Mouse (Mus musculus) forebrain, postnatal 0 days (tissue): Measurements from ENCODE around the gene Slc16a7. TPM values are rescaled to one million over a fixed set of nuclear protein-coding genes. Genes with fewer than 3 reads are reported as not detected.

Source experiments
- ATAC-seq: fragments of 200-750 bp; cut with Nextera tagmentation; 2 replicates; pipeline ENCODE4 v1.8.0; 2017; ENCODE audit warnings: mild to moderate bottlenecking, moderate library complexity
- DNase-seq: peaks from one replicate; pipeline ENCODE4 v3.0.0-alpha.2; 2015
- H3K27ac ChIP-seq: fragments of 300-500 bp; sonication (generic); 2 replicates; pipeline ENCODE4 v1.5.1; 2014; ENCODE audit warnings: low read depth, mild to moderate bottlenecking, antibody characterized with exemption, low read length, moderate library complexity, mixed read lengths
- H3K27me3 ChIP-seq: fragments of 300-500 bp; sonication (generic); 2 replicates; pipeline ENCODE4 v1.6.1; 2014; ENCODE audit warnings: mild to moderate bottlenecking, low read length, mixed read lengths; ENCODE audit not compliant: insufficient read depth
- H3K36me3 ChIP-seq: fragments of 300-500 bp; sonication (generic); 2 replicates; pipeline ENCODE4 v1.6.1; 2014; ENCODE audit warnings: mild to moderate bottlenecking, moderate library complexity; ENCODE audit not compliant: insufficient read depth
- H3K4me1 ChIP-seq: fragments of 300-500 bp; sonication (generic); 2 replicates; pipeline ENCODE4 v1.6.1; 2014; ENCODE audit warnings: antibody characterized with exemption; ENCODE audit not compliant: insufficient read depth
- H3K4me2 ChIP-seq: fragments of 300-500 bp; sonication (generic); 2 replicates; pipeline ENCODE4 v1.6.1; 2014; ENCODE audit warnings: low read depth, mild to moderate bottlenecking, moderate library complexity
- H3K4me3 ChIP-seq: fragments of 300-500 bp; sonication (generic); 2 replicates; pipeline ENCODE4 v1.5.1; 2014; ENCODE audit warnings: low read depth, low read length, mixed read lengths
- H3K9ac ChIP-seq: fragments of 300-500 bp; sonication (generic); 2 replicates; pipeline ENCODE4 v1.6.1; 2014; ENCODE audit warnings: mild to moderate bottlenecking
- H3K9me3 ChIP-seq: fragments of 300-500 bp; sonication (generic); 2 replicates; pipeline ENCODE4 v1.6.1; 2016; ENCODE audit warnings: low read length
- CTCF ChIP-seq: sonication (generic); IDR thresholded peaks from 2 replicates; pipeline ENCODE4 v1.5.1; 2016; ENCODE audit warnings: antibody characterized with exemption, control low read depth, low read depth
- WGBS: fragments of 180-500 bp; shearing (Covaris S2); extraction: QIAGEN DNeasy Blood & Tissue Kit; methylation state at CpG from one replicate; pipeline ENCODE4 v1.1.7; 2014; 5-methylcytosine and 5-hydroxymethylcytosine counted together
- polyA plus RNA-seq: library from polyadenylated mRNA; unstranded; fragments of >200 nt; fragmentation: Nextera tagmentation; extraction: Ambion mirVana; gene quantifications from 2 replicates; pipeline ENCODE4 v1.2.1, GENCODE M21; 2015
- total RNA-seq: library from RNA; depleted of rRNA; stranded (reverse); fragments of >200 nt; gene quantifications from 2 replicates; pipeline ENCODE4 v1.2.3, GENCODE M21; 2014

The Slc16a7 gene
- total and polyA plus RNA-seq, 2 experiments from 2014 or later = 8.9 to 22.7 TPM

DNA sequence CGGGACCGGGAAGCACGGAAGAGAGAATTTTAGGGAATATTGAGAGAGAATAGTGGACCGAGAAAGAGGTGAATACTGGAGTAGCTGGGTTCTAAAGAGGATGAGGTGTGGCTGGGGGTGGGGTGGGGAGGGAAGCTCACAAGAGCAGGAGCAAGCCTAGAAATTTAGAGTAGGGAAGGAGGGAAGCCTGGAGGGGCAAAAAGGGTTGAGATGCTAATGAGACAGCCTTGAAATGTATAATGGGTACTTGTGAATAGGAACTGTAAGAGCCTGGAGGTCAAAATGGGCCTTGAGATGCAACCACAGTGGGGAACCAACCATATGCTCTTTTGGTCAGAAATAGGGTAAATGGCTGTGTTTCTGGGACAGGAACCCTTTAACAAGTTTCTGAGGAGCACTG is 203.9 kb downstream of the Slc16a7 start:
- ATAC-seq = no peak
- DNase-seq = no peak
- Histone ChIP-seq H3K36me3 (no peaks in the 10 kb centered on the region), H3K4me2 (no peak overlapping the region), H3K27ac (no peak overlapping the region), H3K4me1 (no peaks in the 10 kb centered on the region), H3K4me3 (no peak overlapping the region), H3K9ac (no peak overlapping the region), H3K9me3 (no peaks in the 10 kb centered on the region), H3K27me3 (no peaks in the 10 kb centered on the region)
- no peak for TF ChIP-seq CTCF
- WGBS = 90% methylated on average over 4 of the region's 4 CpGs

DNA sequence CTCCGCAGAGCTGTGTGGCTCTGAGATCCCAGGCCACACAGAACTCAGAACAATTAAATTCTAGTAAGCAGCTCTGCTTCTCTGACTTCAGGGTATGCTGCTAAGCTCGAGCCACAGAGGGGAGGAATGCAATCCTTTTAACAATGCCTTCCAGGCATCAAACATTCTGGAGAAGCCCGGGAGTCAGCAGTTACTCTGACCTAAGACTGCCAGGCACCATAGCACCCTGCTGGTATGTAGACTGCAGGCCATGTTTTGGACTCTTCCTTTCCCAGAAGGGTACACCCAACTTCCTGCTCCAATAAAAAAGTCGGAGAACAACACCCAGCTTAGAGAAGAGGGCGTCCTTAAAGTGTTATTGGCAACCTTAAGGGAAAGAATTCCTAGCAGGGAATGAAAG is 205.1 kb downstream of the Slc16a7 start:
- DNase-seq (no peak), ATAC-seq (no peak)
- Histone ChIP-seq H3K27me3 (no peaks in the 10 kb centered on the region), H3K9ac (no peak overlapping the region), H3K4me1 (no peaks in the 10 kb centered on the region), H3K4me3 (no peak overlapping the region), H3K9me3 (no peaks in the 10 kb centered on the region), H3K36me3 (no peaks in the 10 kb centered on the region), H3K27ac (no peak overlapping the region), H3K4me2 (no peak overlapping the region)
- 37% methylated on average over 5 of the region's 5 CpGs for WGBS
- no peak for TF ChIP-seq CTCF

- no peak overlapping the region for H3K4me2 ChIP-seq
- H3K9me3 ChIP-seq = no peaks in the 10 kb centered on the region
- WGBS = 94% methylated on average over 3 of the region's 3 CpGs
- TF ChIP-seq CTCF = no peak
- no peak overlapping the region for H3K9ac ChIP-seq
- DNase-seq (no peak), ATAC-seq (no peak)
- no peaks in the 10 kb centered on the region for H3K27me3 ChIP-seq
- H3K36me3 ChIP-seq = no peaks in the 10 kb centered on the region
- no peaks in the 10 kb centered on the region for H3K4me1 ChIP-seq
- no peak overlapping the region for H3K4me3 ChIP-seq
- no peak overlapping the region for H3K27ac ChIP-seq
These were observed 206.7 kb downstream of the Slc16a7 start for GRCm38 (mm10) chr10:125182545-125182944.

GRCm38 (mm10) chr10:125177782-125178181 is 211.5 kb downstream of the Slc16a7 start:
- H3K27me3 ChIP-seq = no peaks in the 10 kb centered on the region
- H3K9ac ChIP-seq = no peak overlapping the region
- no peak overlapping the region for H3K4me2 ChIP-seq
- no peak overlapping the region for H3K4me3 ChIP-seq
- no peak for DNase-seq
- ATAC-seq = no peak
- TF ChIP-seq CTCF = no peak
- H3K36me3 ChIP-seq = no peaks in the 10 kb centered on the region
- H3K9me3 ChIP-seq = no peaks in the 10 kb centered on the region
- H3K27ac ChIP-seq = no peak overlapping the region
- WGBS = 72% methylated on average over 2 of the region's 2 CpGs
- no peaks in the 10 kb centered on the region for H3K4me1 ChIP-seq

- no peak for ATAC-seq
These were observed 214.1 kb downstream of the Slc16a7 start for GRCm38 (mm10) chr10:125175013-125175650.

GRCm38 (mm10) chr10:125171625-125172024 is 217.6 kb downstream of the Slc16a7 start:
- Histone ChIP-seq H3K4me3 (no peak overlapping the region), H3K9me3 (no peaks in the 10 kb centered on the region), H3K36me3 (no peaks in the 10 kb centered on the region), H3K27me3 (no peaks in the 10 kb centered on the region), H3K4me2 (no peak overlapping the region), H3K4me1 (no peaks in the 10 kb centered on the region), H3K9ac (no peak overlapping the region), H3K27ac (no peak overlapping the region)
- TF ChIP-seq CTCF = no peak
- no peak for ATAC-seq
- WGBS = 97% methylated on average over 10 of the region's 10 CpGs
- no peak for DNase-seq

More at GRCm38 (mm10) chr10:125175013-125175650, 214.1 kb downstream of the Slc16a7 start:
- no peaks in the 10 kb centered on the region for H3K36me3 ChIP-seq
- no peaks in the 10 kb centered on the region for H3K27me3 ChIP-seq
- no peaks in the 10 kb centered on the region for H3K4me1 ChIP-seq
- H3K4me3 ChIP-seq = no peak overlapping the region
- H3K9me3 ChIP-seq = no peaks in the 10 kb centered on the region
- no peak overlapping the region for H3K9ac ChIP-seq
- DNase-seq = no peak
- TF ChIP-seq CTCF = no peak
- 9% methylated on average over 5 of the region's 5 CpGs for WGBS
- H3K4me2 ChIP-seq = no peak overlapping the region
- H3K27ac ChIP-seq = no peak overlapping the region

- Histone ChIP-seq H3K27ac (no peak overlapping the region), H3K4me3 (no peak overlapping the region), H3K9ac (no peak overlapping the region), H3K9me3 (no peaks in the 10 kb centered on the region), H3K4me2 (no peak overlapping the region), H3K4me1 (no peaks in the 10 kb centered on the region), H3K27me3 (no peaks in the 10 kb centered on the region), H3K36me3 (no peaks in the 10 kb centered on the region)
- WGBS = 87% methylated on average over 6 of the region's 6 CpGs
- ATAC-seq (no peak), DNase-seq (no peak)
- TF ChIP-seq CTCF = no peak
These were observed 218.1 kb downstream of the Slc16a7 start for GRCm38 (mm10) chr10:125171154-125171553.
